Mouse (Mus musculus): ENCODE data around the gene Tmem210. TPM values are rescaled to one million over a fixed set of nuclear protein-coding genes. Genes with fewer than 3 reads are reported as not detected.
A peak's percentile ranks its signal among the peaks of the same experiment; 100 is the strongest.

Gene Tmem210
- polyA plus RNA-seq, 1 experiment from 2014 or later: not detected

DNA sequence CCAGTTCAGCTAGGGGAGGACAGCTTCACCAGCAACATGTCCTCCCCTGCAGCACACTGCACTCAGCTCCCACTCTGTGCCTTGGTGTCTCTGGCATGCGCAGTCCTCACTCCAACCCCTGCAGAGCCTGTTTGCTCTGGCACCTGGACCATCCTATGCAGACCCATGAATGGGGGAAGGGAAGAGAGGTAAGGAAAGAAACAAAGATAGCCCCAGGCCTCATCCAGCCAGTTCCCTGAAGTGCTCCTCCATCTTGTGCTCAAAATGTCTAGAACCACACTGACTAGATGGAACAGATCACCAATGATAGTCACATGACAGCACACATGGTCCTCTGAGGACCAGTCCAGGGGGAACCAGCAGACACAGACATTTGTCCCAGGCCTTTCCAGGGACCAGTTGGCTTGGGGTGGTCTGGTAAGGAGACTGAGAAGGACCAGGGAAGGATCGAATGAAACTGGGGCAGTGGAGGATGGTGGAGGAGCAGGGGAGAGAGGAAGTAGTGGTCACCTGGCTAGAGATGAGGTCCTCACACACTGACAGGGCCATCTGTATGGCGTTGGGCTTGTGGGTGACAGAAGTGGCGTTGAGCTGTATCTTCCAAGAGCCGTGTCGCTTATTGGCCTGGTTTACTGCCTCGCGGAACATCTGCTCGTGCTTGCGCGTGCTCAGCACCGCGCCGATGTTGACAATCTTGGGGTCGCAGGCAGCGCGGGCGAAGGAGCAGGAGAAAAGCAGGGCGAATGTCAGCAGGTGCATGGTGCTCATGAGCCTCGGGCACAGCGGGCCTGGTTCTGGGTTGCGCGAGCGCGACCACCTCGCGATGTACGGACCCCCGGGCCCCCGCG, 30.4 kb downstream of the Tmem210 start:
- H3K9ac ChIP-seq (ENCODE audit: low read length): peak overlapping the region; percentile 39; the same call in 1 of the 2 replicates
- peaks cover 32% of the 10 kb centered on the region for H3K27me3 ChIP-seq (ENCODE audit: control insufficient read depth, insufficient read depth, low read length)
- 3% methylated on average over 31 of the region's 31 CpGs for WGBS
- ATAC-seq (ENCODE audit: insufficient read depth, low FRiP score, low TSS enrichment) (no peak), DNase-seq (ENCODE audit: low spot score) (no peak)
- H3K4me1 ChIP-seq (ENCODE audit: control insufficient read depth, insufficient read depth, low read length): no peaks in the 10 kb centered on the region
- H3K4me2 ChIP-seq (ENCODE audit: low read depth): peak overlapping the region; percentile 54
- H3K4me3 ChIP-seq (ENCODE audit: low read depth, low read length): peak overlapping the region; percentile 39
- H3K9me3 ChIP-seq (ENCODE audit: control insufficient read depth, low read length): no peaks in the 10 kb centered on the region
- H3K27ac ChIP-seq (ENCODE audit: low read depth, low read length): no peak overlapping the region
- H3K36me3 ChIP-seq (ENCODE audit: control insufficient read depth, insufficient read depth, low read length): no peaks in the 10 kb centered on the region

DNA sequence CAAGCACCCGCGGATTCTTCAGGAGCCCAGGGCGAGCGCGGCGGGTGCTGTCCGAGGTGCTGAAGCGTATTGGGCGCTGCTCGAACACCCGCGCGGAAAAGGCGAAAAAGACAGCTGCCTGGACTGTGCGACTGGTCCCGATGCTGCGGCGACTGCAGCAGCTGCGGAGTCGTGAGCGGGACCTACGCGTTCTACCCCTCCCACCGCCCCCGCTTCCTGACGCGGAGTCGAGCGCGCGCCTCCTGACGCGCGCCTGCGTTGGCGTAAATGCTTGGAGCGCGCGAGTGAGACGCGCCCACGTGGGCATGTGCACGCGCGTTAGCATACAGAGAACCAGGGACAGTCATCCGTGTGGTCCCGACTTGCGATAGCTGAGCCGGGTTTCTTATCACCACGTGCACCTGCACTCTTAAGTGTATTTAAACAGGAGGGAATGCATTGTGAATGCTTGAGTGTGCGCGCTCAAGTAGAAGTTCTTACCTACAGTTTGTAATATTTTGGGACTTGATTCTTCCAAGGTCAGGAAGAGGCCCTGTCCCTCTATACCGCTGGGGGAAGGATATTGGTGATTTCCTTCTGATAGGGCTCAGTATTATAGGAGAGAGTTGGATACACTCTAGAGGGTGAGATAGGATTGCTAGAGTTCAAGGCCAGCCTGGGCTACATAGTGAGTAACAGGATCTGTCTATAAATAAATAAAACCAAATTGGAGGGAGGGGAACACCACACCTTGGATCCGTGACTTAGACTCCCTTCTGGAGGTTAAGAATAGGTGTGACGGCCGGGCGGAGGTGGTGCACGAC, 31.2 kb downstream of the Tmem210 start, which contains the start of gene Grin1:
Gene Grin1, minus strand, starts transcription at position 217 of the 803 bp plus-strand sequence.
- Histone ChIP-seq H3K27ac (ENCODE audit: low read depth, low read length) (no peak within 1 kb of the TSS), H3K4me2 (ENCODE audit: low read depth) (peak within 1 kb of the TSS; percentile 54), H3K4me1 (ENCODE audit: control insufficient read depth, insufficient read depth, low read length) (no peaks in the 10 kb centered on the region), H3K27me3 (ENCODE audit: control insufficient read depth, insufficient read depth, low read length) (peaks cover 27% of the 10 kb centered on the region), H3K9me3 (ENCODE audit: control insufficient read depth, low read length) (no peaks in the 10 kb centered on the region), H3K36me3 (ENCODE audit: control insufficient read depth, insufficient read depth, low read length) (no peaks in the 10 kb centered on the region), H3K9ac (ENCODE audit: low read length) (peak within 1 kb of the TSS; percentile 39; the same call in 1 of the 2 replicates), H3K4me3 (ENCODE audit: low read depth, low read length) (peak within 1 kb of the TSS; percentile 39)
- WGBS: 11% methylated on average over 53 of the region's 58 CpGs
- peak; percentile 72 for DNase-seq (ENCODE audit: low spot score)
- ATAC-seq (ENCODE audit: insufficient read depth, low FRiP score, low TSS enrichment): no peak

DNA sequence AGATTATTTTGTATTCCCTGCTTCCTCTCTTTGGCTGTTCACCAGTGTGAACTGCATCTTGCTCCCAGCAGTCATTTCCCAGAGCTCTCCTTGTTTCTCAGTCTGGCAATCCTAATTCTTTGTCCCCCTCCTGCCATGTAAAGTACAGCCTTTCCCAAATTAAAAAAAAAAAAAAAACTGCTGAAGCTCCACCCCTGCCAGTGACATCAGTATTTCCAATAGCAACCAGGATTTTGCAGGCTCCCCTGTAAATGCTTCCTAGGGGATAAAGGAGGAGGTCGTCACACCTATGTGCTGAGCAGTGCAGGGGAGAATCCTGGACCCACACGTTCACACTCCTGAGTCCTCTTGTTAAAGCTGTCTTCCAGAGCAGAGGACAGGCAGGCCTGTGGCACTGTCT, 32.1 kb downstream of the Tmem210 start:
- no peak overlapping the region for H3K4me3 ChIP-seq (ENCODE audit: low read depth, low read length)
- H3K9ac ChIP-seq (ENCODE audit: low read length): no peak overlapping the region
- DNase-seq (ENCODE audit: low spot score) (no peak), ATAC-seq (ENCODE audit: insufficient read depth, low FRiP score, low TSS enrichment) (no peak)
- WGBS: 40% methylated on average over 2 of the region's 2 CpGs
- H3K4me1 ChIP-seq (ENCODE audit: control insufficient read depth, insufficient read depth, low read length): no peaks in the 10 kb centered on the region
- no peak overlapping the region for H3K27ac ChIP-seq (ENCODE audit: low read depth, low read length)
- peaks cover 25% of the 10 kb centered on the region for H3K27me3 ChIP-seq (ENCODE audit: control insufficient read depth, insufficient read depth, low read length)
- H3K36me3 ChIP-seq (ENCODE audit: control insufficient read depth, insufficient read depth, low read length): no peaks in the 10 kb centered on the region
- no peaks in the 10 kb centered on the region for H3K9me3 ChIP-seq (ENCODE audit: control insufficient read depth, low read length)
- no peak overlapping the region for H3K4me2 ChIP-seq (ENCODE audit: low read depth)

DNA sequence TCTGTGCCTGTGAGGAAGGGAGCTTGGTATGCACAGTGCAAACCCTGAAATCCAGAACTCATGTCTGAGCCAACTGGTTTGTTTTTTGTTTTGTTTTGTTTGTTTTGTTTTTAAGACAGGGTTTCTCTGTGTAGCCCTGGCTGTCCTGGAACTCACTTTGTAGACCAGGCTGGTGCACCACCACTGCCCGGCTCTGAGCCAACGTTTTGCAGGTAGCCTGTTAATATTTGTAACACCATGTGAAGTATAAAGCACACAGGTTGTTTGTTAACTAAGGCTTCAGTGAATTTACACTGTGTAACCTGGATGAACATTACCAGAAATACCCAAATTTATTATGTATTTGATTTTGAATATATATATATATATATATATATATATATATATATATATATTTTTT, 38.1 kb downstream of the Tmem210 start:
- DNase-seq (ENCODE audit: low spot score) (no peak), ATAC-seq (ENCODE audit: insufficient read depth, low FRiP score, low TSS enrichment) (no peak)
- no peaks in the 10 kb centered on the region for H3K4me1 ChIP-seq (ENCODE audit: control insufficient read depth, insufficient read depth, low read length)
- no peak overlapping the region for H3K9ac ChIP-seq (ENCODE audit: low read length)
- H3K4me3 ChIP-seq (ENCODE audit: low read depth, low read length): no peak overlapping the region
- H3K9me3 ChIP-seq (ENCODE audit: control insufficient read depth, low read length): no peaks in the 10 kb centered on the region
- no peaks in the 10 kb centered on the region for H3K36me3 ChIP-seq (ENCODE audit: control insufficient read depth, insufficient read depth, low read length)
- WGBS: 79% methylated on average over 2 of the region's 2 CpGs
- H3K27me3 ChIP-seq (ENCODE audit: control insufficient read depth, insufficient read depth, low read length): no peaks in the 10 kb centered on the region
- no peak overlapping the region for H3K27ac ChIP-seq (ENCODE audit: low read depth, low read length)
- no peak overlapping the region for H3K4me2 ChIP-seq (ENCODE audit: low read depth)

DNA sequence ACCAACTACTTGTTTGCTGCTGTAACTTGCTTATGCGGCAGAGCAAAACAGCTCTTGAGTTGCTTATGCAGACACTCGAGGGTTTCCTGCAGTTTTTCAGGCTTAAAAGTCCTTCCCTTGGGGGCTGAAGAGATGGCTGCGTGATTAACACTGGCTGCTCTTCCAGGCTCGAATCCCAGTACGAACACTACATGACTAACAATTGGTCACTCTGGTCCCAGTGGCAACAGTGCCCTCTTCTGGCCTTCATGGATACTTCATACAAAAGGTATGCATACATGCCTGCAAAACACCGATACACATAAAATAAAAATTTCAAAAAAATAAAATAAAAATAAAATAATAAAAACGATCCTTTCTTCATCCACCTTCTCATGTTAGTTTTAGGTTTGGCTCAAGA, 40.5 kb downstream of the Tmem210 start:
- no peak overlapping the region for H3K4me2 ChIP-seq (ENCODE audit: low read depth)
- no peaks in the 10 kb centered on the region for H3K9me3 ChIP-seq (ENCODE audit: control insufficient read depth, low read length)
- no peaks in the 10 kb centered on the region for H3K36me3 ChIP-seq (ENCODE audit: control insufficient read depth, insufficient read depth, low read length)
- no peak overlapping the region for H3K4me3 ChIP-seq (ENCODE audit: low read depth, low read length)
- ATAC-seq (ENCODE audit: insufficient read depth, low FRiP score, low TSS enrichment) (no peak), DNase-seq (ENCODE audit: low spot score) (no peak)
- H3K4me1 ChIP-seq (ENCODE audit: control insufficient read depth, insufficient read depth, low read length): peaks cover 7% of the 10 kb centered on the region
- no peaks in the 10 kb centered on the region for H3K27me3 ChIP-seq (ENCODE audit: control insufficient read depth, insufficient read depth, low read length)
- no peak overlapping the region for H3K27ac ChIP-seq (ENCODE audit: low read depth, low read length)
- no peak overlapping the region for H3K9ac ChIP-seq (ENCODE audit: low read length)
- 35% methylated on average over 7 of the region's 7 CpGs for WGBS

DNA sequence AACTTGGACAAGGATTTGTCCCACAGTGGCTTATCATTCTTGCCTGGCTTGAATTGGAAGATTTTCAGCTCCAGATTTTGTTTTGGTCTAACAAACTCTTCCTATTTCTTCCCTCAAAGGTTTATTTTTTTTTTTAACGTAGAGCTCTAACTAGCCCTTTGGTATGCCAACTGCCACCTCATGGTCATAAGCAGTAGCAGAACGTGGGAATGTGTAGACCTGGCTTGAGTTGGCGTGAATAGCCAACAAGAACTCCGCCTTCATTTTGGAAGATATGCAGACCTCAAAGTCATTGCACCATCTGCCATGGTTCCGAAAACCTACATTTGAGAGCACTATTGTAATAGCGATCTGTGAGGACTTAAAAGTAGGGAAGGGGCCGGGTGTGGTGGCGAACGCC, 43.5 kb downstream of the Tmem210 start:
- Histone ChIP-seq H3K9me3 (ENCODE audit: control insufficient read depth, low read length) (no peaks in the 10 kb centered on the region), H3K9ac (ENCODE audit: low read length) (peak overlapping the region; percentile 92), H3K27me3 (ENCODE audit: control insufficient read depth, insufficient read depth, low read length) (no peaks in the 10 kb centered on the region), H3K36me3 (ENCODE audit: control insufficient read depth, insufficient read depth, low read length) (peaks cover 5% of the 10 kb centered on the region), H3K4me3 (ENCODE audit: low read depth, low read length) (peak overlapping the region; percentile 89), H3K4me2 (ENCODE audit: low read depth) (peak overlapping the region; percentile 61), H3K4me1 (ENCODE audit: control insufficient read depth, insufficient read depth, low read length) (peaks cover 8% of the 10 kb centered on the region), H3K27ac (ENCODE audit: low read depth, low read length) (no peak overlapping the region)
- ATAC-seq (ENCODE audit: insufficient read depth, low FRiP score, low TSS enrichment) (no peak), DNase-seq (ENCODE audit: low spot score) (no peak)
- 64% methylated on average over 9 of the region's 9 CpGs for WGBS

DNA sequence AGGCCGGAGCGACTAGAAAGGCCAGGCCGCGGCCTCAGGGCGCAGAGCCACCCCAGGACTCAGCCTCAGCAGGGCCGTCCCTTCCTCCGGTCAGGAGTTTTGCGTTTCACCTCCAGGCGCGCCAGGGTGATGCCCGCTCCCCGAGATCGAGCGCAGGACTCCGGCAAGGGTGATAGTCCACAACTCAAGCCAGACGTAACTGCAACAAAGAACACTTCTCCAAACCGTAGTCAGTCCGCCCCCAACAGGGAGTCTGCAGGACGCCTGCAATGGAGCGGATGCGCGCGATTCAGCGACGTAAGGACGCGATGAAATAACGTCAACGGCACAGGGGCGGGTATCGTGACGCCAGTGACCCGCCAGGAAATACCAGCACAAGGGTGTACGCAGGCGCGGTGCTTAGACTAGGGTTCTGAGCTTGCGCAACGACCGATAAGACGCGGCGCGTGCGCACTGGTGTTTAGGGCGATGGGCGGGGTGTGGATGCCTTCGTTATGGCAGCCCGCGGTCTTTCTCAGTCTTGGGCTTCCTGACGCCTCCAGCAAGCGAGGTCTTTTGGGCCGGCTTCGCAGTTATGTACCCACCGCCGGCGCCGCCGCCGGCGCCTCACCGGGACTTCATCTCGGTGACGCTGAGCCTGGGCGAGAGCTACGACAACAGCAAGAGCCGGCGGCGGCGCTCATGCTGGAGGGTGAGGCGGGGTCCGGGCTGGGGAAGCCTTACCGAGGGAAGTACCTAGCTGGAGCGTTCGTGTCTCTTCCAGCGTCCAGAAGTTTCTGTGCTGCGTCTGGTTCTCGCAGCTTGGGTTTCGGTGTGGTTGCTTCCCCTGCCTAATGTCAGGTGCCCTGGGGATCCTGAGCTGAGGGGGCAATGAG, 44.6 kb downstream of the Tmem210 start, which contains the start of gene Man1b1:
Gene Man1b1, plus strand, starts transcription at position 53 of the 875 bp plus-strand sequence.
- ATAC-seq (ENCODE audit: insufficient read depth, low FRiP score, low TSS enrichment) (peak; percentile 95), DNase-seq (ENCODE audit: low spot score) (peak; percentile 100)
- peaks cover 5% of the 10 kb centered on the region for H3K36me3 ChIP-seq (ENCODE audit: control insufficient read depth, insufficient read depth, low read length)
- peak within 1 kb of the TSS; percentile 76 for H3K4me2 ChIP-seq (ENCODE audit: low read depth)
- H3K9ac ChIP-seq (ENCODE audit: low read length): peak within 1 kb of the TSS; percentile 92
- no peaks in the 10 kb centered on the region for H3K9me3 ChIP-seq (ENCODE audit: control insufficient read depth, low read length)
- peaks cover 8% of the 10 kb centered on the region for H3K4me1 ChIP-seq (ENCODE audit: control insufficient read depth, insufficient read depth, low read length)
- peak within 1 kb of the TSS; percentile 89 for H3K4me3 ChIP-seq (ENCODE audit: low read depth, low read length)
- H3K27ac ChIP-seq (ENCODE audit: low read depth, low read length): peak within 1 kb of the TSS; percentile 76
- no peaks in the 10 kb centered on the region for H3K27me3 ChIP-seq (ENCODE audit: control insufficient read depth, insufficient read depth, low read length)
- WGBS: under 1% methylated on average over 78 of the region's 78 CpGs

DNA sequence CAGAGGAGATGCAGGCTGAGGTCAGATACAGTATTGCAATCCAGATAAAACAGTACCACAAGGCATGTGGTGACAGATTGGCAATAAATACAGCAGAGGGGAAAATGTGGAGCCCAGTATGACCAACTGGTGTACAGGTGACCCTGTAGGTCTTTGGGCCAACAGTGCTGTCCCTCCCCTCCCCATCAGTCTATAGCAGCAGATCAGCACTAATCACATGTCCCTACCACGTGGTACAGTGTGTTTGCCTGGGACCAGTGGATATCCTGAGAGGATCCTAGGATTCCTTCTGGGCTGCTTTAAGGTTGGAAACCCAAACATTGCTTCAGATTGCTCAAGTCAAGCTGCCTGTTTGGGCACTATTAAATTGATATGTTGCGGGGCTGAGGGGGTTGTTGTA, 45.6 kb downstream of the Tmem210 start:
- Histone ChIP-seq H3K27me3 (ENCODE audit: control insufficient read depth, insufficient read depth, low read length) (no peaks in the 10 kb centered on the region), H3K36me3 (ENCODE audit: control insufficient read depth, insufficient read depth, low read length) (peaks cover 9% of the 10 kb centered on the region), H3K27ac (ENCODE audit: low read depth, low read length) (no peak overlapping the region), H3K9me3 (ENCODE audit: control insufficient read depth, low read length) (no peaks in the 10 kb centered on the region), H3K4me3 (ENCODE audit: low read depth, low read length) (peak overlapping the region; percentile 89), H3K4me1 (ENCODE audit: control insufficient read depth, insufficient read depth, low read length) (peaks cover 8% of the 10 kb centered on the region), H3K9ac (ENCODE audit: low read length) (peak overlapping the region; percentile 69), H3K4me2 (ENCODE audit: low read depth) (peak overlapping the region; percentile 76)
- ATAC-seq (ENCODE audit: insufficient read depth, low FRiP score, low TSS enrichment) (no peak), DNase-seq (ENCODE audit: low spot score) (no peak)
- 83% methylated on average over 2 of the region's 2 CpGs for WGBS

All from neural tube, embryonic 11.5 days (tissue).